Mouse (Mus musculus) embryo, embryonic 11.5 days (tissue): ENCODE results near the gene Ppp1r36.

Experiments used
- DNase-seq: peaks from one replicate; pipeline ENCODE4 v3.0.0-alpha.2; 2012; ENCODE audit warnings: low read depth, low spot score

The Ppp1r36 gene

DNA sequence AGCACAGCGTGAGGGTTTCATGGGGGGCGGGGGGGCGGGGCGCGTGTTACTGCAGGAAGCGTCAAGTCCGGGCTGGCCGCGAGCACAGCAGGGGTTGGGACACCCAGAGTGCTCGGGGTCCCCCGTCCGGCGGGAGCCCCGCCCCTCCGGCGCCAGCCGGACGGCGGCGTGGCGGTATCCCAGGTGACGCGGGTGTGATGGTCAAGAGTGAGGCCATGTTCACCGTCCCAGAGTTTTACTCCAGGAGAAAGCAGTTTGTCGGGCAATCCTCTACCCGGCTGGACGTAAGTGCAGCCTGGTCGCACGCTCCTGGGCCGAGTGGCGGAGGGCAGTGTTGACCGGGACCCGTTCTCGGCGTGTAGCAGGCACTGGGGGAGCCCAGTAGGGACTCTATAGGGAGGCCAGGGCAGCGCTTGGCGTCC is at the start of gene Ppp1r36:
Gene Ppp1r36, plus strand, starts transcription at position 106 of the 422 bp plus-strand sequence.
- DNase-seq, result no peak

DNA sequence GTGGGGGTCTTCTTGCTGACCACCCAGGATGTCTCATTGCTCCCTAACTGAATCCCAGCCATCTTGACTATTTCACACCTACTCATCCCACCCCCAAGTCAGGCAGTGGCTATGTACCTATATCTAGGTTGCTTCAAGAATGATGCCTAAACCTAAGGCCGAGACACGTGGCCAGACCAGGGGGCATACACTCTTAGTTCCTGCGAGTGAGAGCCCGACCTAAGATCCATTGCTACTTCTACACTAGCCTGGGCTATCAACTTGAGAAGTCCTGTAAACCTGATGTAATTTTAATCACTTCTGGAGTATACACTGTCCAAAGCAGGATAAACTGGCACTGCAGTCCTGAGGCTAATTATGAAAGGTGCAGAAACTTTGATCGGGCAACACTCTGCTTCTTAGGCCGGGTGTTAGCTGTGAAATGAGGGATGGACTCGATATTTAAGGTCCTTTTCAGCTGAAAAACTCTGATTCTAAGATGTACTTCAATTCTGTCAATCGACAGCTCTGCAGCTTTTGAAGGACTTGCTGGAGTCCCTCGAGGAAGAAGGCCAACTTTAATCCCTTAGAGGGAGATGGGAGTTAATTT is 49.0 kb upstream of the Ppp1r36 start:
- no peak for DNase-seq

DNA sequence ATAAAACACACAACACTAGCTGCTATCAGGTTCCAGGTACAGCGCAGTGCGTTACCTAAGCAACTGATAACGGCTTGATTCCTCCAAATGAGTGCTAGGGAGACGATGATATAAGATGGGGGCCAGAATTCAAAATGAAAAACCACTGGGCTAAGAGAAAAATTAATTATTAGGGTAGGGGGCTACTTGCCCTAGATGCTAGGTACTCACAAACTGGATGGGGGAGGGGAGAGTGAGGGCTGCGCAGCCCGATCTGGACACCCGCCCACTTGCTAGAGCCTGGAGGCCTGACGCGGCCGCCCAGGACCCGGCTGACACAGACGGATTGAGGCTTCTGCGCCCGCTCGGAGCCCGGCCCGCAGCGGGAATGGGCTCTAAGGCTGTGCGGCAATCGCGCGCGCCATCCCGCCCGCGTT is 48.5 kb upstream of the Ppp1r36 start:
- no peak for DNase-seq

DNA sequence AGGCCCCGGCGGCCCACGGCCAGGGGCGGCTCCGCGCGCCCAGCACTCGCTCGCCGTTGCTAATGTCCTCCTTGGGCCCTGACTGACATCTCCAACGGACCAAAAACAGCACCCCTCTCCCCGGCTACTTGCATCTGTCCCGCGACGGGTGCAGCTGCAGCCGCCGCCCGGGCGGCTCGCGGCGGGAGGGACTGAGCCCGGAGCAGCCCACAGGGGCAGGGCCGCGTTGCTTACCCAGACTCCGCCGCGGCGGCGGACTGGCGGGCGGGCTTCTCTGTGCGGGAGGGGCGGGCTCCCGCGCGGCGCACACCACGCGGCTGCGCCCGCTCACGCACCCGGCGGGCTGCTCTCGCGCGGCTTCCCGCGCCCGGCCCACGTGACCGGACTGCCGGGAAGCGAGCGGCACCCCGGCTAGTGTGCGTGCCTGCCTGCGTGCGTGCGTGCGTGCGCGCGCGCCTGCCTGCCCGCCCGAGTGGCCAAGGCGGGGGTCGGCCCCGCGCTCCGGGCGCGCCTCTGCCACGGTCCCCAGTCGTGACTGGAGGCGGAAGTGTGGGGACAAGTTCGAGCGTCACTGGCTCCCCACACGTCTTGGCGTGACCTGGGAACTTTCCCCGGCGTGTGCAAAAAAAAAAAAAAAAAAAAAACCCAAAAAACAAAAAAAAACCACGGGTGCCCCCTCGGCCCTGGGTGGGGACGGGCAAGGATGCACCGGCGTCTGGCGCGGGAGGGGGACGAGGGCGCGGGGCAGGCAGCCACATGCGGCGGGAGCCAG is 47.9 kb upstream of the Ppp1r36 start, which contains the start of gene Zbtb25:
Gene Zbtb25, minus strand, starts transcription at position 397 of the 772 bp plus-strand sequence.
- DNase-seq, result peak; percentile 80

DNA sequence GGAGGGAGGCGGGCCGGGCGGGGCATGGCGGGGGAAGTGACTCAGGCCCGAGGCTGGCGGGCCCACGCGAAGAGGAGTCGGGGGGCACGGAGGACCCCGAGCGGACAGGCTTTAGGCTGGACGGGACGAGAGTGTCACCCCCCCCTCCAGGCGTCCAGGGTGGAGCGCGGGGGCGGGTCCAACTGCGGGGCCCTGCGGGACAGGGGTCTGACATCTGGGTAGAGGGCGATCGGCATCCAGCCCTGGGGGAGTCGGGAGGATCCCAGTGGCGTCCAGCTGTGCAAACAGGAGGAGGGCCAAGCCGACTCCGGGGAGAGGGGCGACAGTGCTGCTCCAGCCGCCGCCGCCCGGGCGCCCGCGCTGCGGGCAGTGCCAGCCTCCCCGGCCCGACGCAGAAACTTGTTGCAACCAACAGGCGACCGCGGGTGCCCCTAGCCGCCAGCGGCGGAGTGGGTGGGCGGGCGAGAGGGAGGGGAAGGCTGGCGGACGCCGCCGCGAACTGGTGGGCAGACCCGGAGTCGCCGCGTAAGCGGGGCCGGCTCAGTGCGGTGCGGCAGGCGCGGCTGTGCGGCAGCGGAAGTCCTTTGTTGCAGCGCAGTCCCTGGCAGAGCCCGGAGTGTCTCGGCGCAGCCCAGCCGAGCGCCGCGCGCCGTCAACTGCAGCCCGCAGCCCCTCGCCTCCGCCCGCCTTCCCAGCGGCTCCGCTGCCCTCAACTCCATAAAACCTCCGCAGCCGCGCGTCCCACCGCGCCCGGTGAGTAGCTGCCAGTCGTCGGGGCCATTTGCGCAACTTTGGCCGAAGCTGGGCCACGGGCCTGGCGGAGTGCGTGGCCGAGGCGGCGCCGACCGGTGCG is 47.1 kb upstream of the Ppp1r36 start, which contains the start of gene Zbtb1:
Gene Zbtb1, plus strand, starts transcription at position 289 of the 853 bp plus-strand sequence.
- DNase-seq, result peak; percentile 55

DNA sequence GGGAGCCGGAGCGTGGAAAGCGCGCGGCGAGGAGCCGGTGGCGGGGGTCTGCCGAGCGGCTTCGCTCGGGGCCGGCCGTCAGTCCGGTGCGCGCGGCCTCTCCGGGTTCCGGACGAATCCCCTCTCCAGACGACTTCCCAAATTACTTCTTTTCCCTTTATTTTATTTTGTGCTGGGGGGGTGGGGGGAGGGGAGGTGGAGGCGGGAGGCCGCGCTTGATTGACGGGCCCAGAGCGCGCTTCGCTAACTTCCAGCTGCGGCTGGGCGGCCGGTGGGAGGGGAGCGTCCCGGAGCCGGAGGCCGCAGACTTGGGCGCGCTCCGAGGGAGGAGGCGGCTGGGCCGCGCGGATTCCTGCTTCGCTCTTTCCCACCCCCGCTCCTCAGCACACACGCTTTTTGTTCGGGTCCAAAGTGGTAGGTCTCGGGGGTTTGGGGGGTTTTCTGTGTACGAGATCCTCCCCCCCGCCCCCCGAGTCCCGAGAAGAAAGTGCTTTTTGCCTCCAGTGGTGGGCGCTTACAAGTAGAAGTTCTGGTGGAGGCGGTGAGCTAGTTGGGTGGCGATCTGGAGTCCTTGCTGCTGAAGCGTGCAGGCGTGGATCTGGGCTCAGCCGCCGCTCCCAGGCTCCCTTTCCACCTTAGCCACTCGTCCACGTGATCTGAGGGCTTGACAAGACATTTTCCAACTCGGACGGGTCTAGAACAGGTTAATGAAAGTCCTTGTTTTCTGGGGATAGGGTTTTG is 46.3 kb upstream of the Ppp1r36 start:
- peak; percentile 62 for DNase-seq

DNA sequence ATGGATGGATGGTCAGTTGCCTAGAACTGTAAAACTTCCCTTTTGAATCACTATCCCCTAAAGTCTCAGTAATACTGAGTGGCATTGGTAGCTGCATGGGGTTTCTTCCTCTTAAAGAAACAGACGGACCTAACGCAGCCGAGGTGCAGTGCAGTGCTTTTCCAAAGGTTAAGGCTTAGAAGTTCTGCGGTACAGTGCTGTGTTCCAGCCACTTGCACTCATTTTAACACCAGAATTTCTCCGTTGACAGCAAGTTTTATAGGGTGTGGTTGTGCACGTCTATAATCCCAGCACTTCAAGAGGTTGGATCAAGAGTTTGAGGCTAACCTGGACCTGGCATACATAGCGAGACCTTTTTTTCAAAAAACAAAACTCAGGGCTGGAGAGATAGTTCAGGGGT is 45.3 kb upstream of the Ppp1r36 start:
- DNase-seq, result no peak

DNA sequence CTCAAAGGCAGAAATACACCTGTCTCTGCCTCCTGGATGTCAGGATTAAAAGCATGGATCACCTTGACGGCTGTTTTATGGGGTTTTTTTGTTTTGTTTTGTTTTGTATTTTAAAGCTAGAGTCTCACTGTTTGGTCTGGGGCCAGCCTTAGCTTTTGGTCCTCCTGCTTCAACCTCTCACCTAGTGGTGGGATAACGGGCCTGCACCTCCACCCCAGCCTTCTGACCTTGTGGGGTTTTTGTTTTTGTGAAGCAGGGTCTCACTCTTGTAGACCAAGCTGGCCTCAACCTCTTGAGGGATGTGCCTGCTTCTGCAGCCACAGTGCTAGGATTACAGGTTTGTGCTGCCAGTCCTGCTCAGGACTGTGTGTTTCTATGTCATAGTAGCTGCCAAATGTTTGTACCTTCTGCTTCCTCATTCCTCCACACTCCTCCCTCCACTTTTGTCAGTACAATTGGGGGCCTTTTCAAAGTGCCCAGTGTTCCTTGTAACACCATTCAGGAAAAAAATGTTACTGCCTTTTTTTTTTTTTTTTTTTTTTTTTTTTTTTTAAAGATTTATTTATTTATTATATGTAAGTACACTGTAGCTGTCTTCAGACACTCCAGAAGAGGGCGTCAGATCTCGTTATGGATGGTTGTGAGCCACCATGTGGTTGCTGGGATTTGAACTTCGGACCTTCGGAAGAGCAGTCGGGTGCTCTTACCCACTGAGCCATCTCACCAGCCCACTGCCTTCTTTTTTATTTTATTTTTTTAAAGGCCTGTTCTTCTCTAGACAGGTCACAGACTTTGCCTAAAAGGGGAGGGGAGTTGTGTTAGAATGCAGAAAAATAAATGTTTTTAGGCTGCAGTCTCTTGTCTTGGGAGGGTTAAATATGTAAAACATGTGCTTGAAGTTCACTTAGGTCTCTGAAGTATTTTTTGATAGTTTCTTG is 44.2 kb upstream of the Ppp1r36 start:
- DNase-seq, result no peak

DNA sequence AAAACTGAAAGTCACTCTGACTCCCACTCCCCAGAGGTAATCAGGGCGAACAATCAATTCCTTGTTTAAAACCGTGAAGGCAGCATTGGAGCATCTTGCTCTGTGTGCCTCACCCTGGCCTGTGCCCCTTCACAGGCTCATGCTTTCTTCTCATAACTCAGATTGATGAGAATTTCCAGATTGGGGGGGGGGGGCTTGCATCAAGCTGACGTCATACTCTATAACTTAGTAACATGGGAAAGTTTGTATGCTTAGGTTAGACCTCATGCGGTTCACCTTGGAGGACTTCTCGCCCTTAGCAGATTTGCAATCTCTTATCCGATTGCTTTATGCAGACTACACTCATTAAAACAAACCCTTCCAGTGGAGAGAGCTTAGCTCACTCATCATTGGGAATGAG is 43.3 kb upstream of the Ppp1r36 start:
- DNase-seq, result no peak

DNA sequence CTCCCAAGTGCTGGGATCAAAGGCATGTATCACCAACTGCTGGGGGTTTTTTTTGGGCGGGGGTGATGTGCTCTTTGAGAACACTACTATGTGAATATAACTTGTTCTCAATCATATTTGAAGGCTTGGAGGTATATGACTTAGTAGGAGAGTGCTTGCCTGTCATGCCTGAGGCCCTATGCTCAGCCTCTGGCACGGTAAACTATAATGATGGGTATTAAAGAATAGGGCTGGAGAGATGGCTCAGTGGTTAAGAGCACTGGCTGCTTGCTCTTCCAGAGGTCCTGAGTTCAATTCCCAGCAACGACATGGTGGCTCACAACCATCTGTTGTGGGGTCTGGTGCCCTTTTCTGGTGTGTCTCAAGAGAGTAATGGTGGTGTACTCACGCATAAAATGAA is 42.4 kb upstream of the Ppp1r36 start:
- no peak for DNase-seq

DNA sequence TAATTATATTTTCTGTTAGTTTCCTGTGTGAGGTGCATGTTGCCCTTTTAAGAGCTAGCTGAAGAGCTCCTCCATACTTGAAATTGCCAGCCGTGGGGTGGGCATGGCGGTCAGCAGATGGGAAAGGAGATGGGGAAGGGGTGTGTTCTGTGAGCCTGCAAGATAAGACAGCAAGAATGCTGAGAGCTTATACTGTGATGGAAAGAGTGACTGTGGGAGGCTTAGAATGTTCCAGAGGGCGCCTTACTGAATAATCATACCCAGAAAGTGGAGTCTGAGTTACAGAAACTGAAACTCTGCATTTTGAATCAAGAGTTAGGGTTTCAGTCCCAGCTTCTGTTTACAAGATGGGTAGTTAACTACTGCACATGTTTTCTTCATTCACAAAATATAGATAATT is 41.8 kb upstream of the Ppp1r36 start:
- no peak for DNase-seq

DNA sequence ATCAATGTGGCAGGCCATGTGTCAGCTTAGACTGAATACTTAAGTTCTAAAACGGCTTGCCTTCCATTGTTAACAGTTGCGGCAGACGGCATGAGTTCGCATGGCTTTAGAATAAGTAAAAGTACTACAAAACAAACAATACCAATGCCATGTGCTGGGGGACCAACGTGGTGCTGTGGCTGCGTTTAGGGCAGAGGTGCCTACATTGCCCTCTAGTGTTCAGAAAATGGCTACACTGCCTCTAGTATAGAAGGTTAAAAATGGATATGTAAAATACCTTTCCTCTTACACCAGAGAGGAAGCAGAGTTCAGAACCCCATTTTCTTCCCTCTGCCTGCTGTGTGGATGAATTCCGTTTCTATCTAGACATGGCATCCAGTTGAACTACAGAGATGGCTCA is 40.7 kb upstream of the Ppp1r36 start:
- no peak for DNase-seq

DNA sequence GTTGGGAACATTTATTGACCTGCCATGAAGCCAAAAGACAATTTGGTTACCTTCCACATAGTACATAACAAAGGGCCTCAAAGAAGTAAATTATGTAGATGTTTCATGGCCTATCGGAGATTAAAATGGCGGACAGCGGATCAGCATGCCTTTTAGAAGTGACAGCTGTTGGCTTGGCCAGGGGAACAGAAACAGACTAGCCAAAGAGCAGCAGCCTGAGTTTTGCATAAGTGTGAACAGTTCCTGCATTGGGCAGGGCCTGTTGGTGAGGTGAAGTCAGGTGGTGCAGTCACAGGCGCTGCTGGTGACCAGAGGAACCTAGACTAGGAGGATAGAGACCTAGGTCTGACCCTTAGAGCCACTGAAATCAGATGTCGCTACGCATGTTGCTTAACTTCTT is 40.3 kb upstream of the Ppp1r36 start:
- DNase-seq, result no peak

DNA sequence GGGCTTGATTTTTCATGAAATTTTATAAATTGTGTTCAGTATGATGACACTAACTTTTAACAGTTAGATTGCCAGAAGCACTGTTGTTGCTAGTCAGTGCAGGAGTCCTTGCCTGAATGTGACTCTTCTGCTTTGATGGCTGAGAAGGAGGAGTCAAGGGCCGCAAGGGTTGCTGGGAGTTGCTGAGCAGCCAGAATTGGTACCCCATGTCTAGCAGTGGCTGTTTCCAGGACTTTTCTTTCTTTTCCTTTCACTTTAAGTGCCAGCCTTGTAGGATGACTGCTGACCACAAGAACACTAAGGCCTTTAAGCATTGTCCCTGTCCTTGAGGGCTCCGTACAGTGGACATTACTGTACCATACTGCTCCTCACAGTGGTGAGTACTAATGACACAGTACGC is 39.6 kb upstream of the Ppp1r36 start:
- no peak for DNase-seq

DNA sequence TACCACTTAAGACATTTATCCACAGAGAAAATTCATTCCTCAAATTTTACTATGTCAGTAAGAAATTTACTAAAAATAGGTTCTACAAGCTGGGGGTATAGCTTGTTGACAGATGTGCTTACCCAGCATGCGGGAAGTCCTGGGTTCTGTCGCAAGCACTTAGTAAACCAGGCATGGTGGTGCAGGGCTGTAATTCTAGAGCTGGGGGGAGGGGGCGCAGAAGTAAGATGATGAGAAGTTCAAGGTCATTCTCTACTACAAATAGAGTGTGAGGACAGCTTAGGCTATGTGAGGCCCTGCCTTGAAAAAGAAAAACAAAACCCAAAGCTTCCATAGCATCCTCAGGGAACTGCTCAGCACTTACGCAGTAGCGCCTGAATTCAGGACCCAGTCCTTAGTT is 38.8 kb upstream of the Ppp1r36 start:
- DNase-seq, result no peak

DNA sequence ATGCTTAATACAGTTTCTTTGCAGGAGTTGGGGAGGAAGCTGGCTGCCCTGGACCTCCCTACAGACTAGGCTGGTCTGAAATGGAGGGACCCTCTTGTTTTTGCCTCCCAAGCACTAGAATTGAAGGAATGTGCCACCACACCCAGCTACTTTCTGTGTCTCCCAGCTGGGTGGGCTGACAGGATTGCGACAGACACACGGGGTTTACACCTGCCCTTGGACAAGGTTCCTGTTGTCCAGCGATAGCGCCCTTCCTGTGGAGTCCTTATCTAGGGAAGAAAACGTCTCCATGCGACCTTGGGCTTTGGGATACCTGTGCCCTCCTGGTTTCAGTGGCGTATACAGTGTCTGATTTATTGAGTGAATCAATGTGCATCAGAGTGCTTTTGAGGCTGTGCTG is 37.2 kb upstream of the Ppp1r36 start:
- DNase-seq, result no peak

DNA sequence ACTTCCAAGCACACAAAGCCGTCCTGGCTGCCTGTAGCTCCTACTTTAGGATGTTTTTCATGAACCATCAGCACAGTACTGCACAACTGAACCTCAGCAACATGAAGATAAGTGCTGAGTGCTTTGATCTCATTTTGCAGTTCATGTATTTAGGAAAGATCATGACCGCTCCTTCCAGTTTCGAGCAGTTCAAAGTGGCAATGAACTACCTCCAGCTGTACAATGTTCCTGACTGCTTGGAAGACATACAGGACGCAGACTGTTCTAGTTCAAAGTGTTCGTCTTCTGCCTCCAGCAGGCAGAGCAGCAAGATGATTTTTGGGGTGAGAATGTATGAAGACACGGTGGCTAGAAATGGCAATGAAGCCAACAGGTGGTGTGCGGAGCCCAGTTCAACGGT is 32.0 kb upstream of the Ppp1r36 start:
- DNase-seq, result no peak

DNA sequence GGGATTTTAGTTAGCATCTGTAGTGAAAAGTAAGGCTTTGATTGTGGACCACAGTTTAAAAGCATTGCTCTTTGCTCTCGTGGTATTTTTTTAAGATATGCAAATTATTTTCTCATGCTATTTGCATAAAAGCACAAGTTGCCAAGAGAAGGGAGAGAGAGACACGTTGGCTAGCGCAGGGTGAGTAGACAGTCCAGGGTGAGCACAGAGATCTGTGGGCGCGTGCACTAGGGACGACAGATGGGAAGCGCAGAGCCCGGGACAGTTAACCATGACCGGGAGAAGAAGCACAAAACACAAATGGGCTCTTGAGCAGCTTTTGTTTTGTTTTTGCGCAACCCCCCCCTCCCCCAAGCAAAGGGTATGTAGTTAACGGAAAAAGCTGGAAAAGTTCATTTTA is 28.5 kb upstream of the Ppp1r36 start:
- DNase-seq, result no peak

DNA sequence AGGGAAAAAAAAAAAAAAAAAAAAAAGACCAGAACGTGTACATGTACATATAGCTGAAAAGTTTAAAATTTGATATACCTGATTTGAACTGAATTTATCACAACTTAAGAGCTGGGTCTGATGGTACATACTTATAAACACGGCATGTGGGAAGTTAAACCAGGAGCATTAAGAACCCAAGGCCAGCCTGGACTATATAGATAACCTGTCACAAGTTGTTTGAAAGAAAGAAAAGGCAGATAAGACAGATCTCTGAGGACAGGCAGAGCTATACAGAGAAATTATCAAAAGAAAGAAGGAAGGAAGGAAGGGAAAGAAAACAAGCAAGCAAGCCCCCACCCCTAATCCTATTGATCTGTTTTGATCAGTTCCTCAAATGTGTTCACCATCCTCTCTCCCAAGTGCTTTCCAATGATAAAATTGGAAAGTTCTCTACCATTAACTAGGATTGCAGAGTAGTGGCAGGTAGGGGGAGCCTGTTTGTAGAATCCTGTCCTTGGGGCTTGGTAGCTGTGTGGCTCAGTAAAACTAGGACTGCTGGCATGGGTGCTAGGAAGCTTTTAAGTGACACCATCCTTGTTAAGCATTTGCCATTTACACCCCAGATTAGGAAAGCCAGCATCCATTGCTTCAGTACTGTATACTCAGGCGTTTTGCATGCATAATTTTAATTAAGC is 25.6 kb upstream of the Ppp1r36 start:
- DNase-seq, result no peak

DNA sequence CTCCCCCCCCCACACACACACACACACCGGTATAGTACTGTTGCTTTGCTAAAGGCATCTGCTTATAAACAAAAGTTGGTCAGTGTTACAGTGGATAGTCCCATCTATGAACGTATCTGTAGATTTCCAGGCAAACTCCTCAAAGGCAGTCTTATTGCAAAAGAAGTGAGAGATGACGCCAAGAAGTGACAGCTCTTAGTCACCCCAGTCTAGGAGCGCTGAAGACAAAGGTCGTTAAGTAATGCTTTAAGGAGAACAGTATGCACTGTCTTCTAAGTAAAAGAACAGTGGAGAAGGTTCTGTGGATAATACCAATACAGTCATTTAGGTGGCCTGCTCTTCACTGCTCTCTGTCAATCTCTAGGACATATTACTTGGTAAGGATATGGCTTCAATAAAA is 24.4 kb upstream of the Ppp1r36 start:
- no peak for DNase-seq
